ENCODE assay signal across 16 mouse cellular contexts in genomic region chr3:149431795-149432194, GRCm38 (mm10).
"Had no signal": no experiment of that assay in that cellular context is flagged by ENCODE, and none has a peak within 500 bp of the region (broad histone marks: within the 10 kb centered on the region; RNA-seq: fewer than 3 reads in every experiment).

No protein-coding gene starts in this region.

- H3K27me3 ChIP-seq: neural tube, embryonic 13.5 days; neural tube, embryonic 15.5 days; stomach, embryonic 15.5 days had no signal

- H3K9ac ChIP-seq: neural tube, embryonic 13.5 days; neural tube, embryonic 15.5 days; stomach, embryonic 15.5 days had no signal

- H3K4me1 ChIP-seq: neural tube, embryonic 15.5 days; stomach, embryonic 15.5 days had no signal

- DNase-seq: retina, postnatal 1 day; right cerebral cortex, adult 18-20 months; right cerebral cortex, postnatal 14 days; right cerebral cortex, postnatal 25 days; right cerebral cortex, postnatal 4 days; spleen, adult 18-20 months; thymus, adult 18-20 months; thymus, adult 2 months; thymus, postnatal 14 days; thymus, postnatal 25 days; thymus, postnatal 36 days; thymus, postnatal 4 days had no signal

- H3K9me3 ChIP-seq: neural tube, embryonic 13.5 days; neural tube, embryonic 15.5 days; stomach, embryonic 15.5 days had no signal

- H3K4me3 ChIP-seq: neural tube, embryonic 13.5 days; neural tube, embryonic 15.5 days; stomach, embryonic 15.5 days had no signal

- H3K27ac ChIP-seq: neural tube, embryonic 13.5 days; neural tube, embryonic 15.5 days; stomach, embryonic 15.5 days; stomach, postnatal 0 days had no signal

- H3K4me2 ChIP-seq: neural tube, embryonic 13.5 days; neural tube, embryonic 15.5 days; stomach, embryonic 15.5 days had no signal

- H3K36me3 ChIP-seq: neural tube, embryonic 13.5 days; neural tube, embryonic 15.5 days; stomach, embryonic 15.5 days had no signal
